Mouse (Mus musculus): Measurements from ENCODE around the gene Gm11985. TPM values are rescaled to one million over a fixed set of nuclear protein-coding genes. Genes with fewer than 3 reads are reported as not detected.

The Gm11985 gene
- polyA plus RNA-seq (2015; fragmentation: Nextera tagmentation; extraction: Ambion mirVana): not detected in 2 replicates

DNA sequence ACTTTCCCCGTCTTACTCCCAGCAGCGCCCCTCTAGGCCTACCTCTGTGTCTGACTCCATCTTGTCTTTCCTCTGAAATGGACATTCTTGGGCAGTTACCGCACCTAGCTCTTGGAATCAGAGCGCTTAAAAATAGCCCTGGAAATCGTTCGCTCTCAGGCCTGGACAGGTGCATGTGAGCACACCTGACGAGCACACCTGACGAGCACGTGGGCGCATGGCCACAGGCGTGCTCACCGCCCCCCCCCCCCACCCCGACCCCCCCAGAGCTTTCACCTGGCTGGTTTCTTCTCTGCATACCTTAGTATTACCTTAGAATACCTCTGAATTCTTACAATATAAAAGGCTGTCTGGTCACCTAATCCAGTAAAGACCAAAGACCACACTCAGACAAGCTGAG, at the start of gene Gm11985:
Gene Gm11985 (minus strand): TSS at position 101 of the 400 bp plus-strand sequence.

DNA sequence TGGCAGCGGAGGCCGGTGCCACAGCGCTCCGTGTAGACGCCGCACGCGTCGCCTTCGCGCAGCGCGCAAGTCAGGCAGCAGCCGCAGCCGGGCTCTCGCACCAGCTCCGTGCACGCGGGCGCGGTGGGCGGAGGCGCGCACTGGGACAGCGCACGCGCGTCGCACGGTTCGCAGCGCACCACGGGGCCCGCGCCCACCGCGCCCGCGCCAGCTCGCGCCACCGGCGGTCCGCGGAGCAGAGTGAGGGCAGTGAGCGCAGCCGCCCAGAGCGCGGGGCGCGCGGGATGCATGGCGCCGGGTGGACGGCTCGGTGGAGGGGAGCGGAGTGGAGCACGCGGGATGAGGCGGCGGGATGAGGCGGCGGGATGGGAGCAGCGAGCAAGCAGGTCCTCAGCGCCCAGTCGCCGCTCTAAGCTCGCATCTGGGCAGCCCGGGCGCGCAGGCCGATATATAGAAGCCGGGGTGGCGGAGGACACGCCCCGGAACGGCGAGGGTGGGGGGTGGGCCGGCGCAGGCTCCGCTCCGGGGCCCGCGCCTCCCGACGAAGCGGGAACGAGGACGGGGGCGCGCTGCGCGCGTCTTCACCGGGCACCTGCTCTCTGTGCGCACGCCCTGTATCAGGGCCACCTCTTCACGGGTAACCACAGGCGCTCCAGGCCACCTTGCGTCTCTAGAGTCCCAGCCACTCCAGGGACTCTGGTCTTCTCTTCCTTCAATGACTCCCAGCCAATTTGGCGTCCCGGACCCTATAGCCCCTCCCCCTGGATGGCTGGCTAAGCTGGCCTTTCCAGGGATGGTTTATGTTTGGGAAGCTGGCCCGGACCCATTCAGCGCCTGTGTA, 25.4 kb upstream of the Gm11985 start, which contains the start of gene Igfbp3:
Gene Igfbp3 (minus strand): TSS at position 423 of the 841 bp plus-strand sequence.

DNA sequence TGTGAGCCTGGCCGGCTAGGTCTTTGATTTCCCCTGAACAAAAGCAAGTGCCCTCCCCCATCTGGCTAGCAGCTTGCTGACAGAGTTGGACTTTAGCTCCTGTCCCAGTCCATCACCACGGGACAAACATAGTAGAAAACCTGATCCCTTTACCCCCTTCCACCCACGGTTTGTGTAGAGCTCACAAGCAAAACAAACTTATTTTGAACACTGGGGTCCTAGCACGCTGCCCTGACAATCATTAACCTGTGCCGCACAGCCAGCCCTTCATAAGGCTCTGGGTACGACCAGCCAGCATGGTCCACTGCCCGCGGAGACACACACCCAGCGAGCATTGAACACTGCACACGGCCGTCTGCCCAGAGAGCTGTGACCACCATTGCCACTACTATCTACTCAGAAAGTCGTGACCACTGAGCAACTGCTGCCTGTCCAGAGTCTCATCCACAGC, 9.1 kb upstream of the Gm11985 start, which contains the start of gene Igfbp1:
Gene Igfbp1 (plus strand): TSS at position 292 of the 451 bp plus-strand sequence.

Other genes with a start within 250 kb of the Gm11985 start
- 1.3 and 1.4 TPM in 2 replicates for gene Adcy1, start 125.1 kb downstream of the Gm11985 start, polyA plus RNA-seq (2015; fragmentation: Nextera tagmentation; extraction: Ambion mirVana)
- 0.40 and 0.96 TPM in 2 replicates for gene Igfbp1, start 9.2 kb upstream of the Gm11985 start, polyA plus RNA-seq (2015; fragmentation: Nextera tagmentation; extraction: Ambion mirVana)
- gene Igfbp3, start 25.4 kb upstream of the Gm11985 start, polyA plus RNA-seq (2015; fragmentation: Nextera tagmentation; extraction: Ambion mirVana): 50.8 and 63.3 TPM in 2 replicates